Mouse (Mus musculus) stomach, postnatal 0 days (tissue): Measurements from ENCODE around the gene Abhd2. TPM values are rescaled to one million over a fixed set of nuclear protein-coding genes. Genes with fewer than 3 reads are reported as not detected.

Source experiments
- ATAC-seq: fragments of 200-750 bp; cut with Nextera tagmentation; 2 replicates; pipeline ENCODE4 v1.8.0; 2017; ENCODE audit not compliant: low FRiP score, low TSS enrichment
- DNase-seq: peaks from one replicate; pipeline ENCODE4 v3.0.0-alpha.2; 2016; ENCODE audit warnings: low spot score
- H3K27ac ChIP-seq: fragments of 300-500 bp; sonication (generic); replicated peaks from 2 replicates; pipeline ENCODE4 v1.5.1; 2014; ENCODE audit warnings: mild to moderate bottlenecking, control low read depth
- H3K27me3 ChIP-seq: fragments of 300-500 bp; sonication (generic); 2 replicates; pipeline ENCODE4 v1.6.1; 2014; ENCODE audit warnings: low read length; ENCODE audit not compliant: control insufficient read depth, insufficient read depth
- H3K36me3 ChIP-seq: fragments of 300-500 bp; sonication (generic); 2 replicates; pipeline ENCODE4 v1.6.1; 2014; ENCODE audit warnings: low read length, mixed read lengths; ENCODE audit not compliant: control insufficient read depth, insufficient read depth
- H3K4me1 ChIP-seq: fragments of 300-500 bp; sonication (generic); replicated peaks from 2 replicates; pipeline ENCODE4 v1.6.1; 2014; ENCODE audit warnings: antibody characterized with exemption; ENCODE audit not compliant: control insufficient read depth, insufficient read depth
- H3K4me2 ChIP-seq: fragments of 300-500 bp; sonication (generic); replicated peaks from 2 replicates; pipeline ENCODE4 v1.6.1; 2014; ENCODE audit warnings: low read depth, mild to moderate bottlenecking, control low read depth, moderate library complexity
- H3K4me3 ChIP-seq: fragments of 300-500 bp; sonication (generic); 2 replicates; pipeline ENCODE4 v1.5.1; 2014; ENCODE audit warnings: low read depth, low read length, control low read depth
- H3K9ac ChIP-seq: fragments of 300-500 bp; sonication (generic); 2 replicates; pipeline ENCODE4 v1.6.1; 2014; ENCODE audit warnings: mild to moderate bottlenecking, low read length, control low read depth, mixed read lengths
- H3K9me3 ChIP-seq: fragments of 300-500 bp; sonication (generic); 2 replicates; pipeline ENCODE4 v1.6.1; 2016; ENCODE audit warnings: low read length; ENCODE audit not compliant: control insufficient read depth
- CTCF ChIP-seq: IDR thresholded peaks from 2 replicates; pipeline ENCODE4 v1.5.1; 2016; ENCODE audit warnings: antibody characterized with exemption, low read depth, mild to moderate bottlenecking, moderate library complexity
- EP300 ChIP-seq: optimal IDR thresholded peaks from 2 replicates; pipeline ENCODE3; 2016; ENCODE audit warnings: antibody characterized with exemption
- WGBS: fragments of 180-500 bp; shearing (Covaris S2); extraction: QIAGEN DNeasy Blood & Tissue Kit; methylation state at CpG from one replicate; pipeline ENCODE4 v1.1.7; 2014; 5-methylcytosine and 5-hydroxymethylcytosine counted together
- polyA plus RNA-seq: library from polyadenylated mRNA; unstranded; fragments of >200 nt; fragmentation: Nextera tagmentation; extraction: Ambion mirVana; gene quantifications from 2 replicates; pipeline ENCODE4 v1.2.1, GENCODE M21; 2015

Abhd2 gene
- polyA plus RNA-seq, 1 experiment from 2014 or later = 27.5 TPM

- Histone ChIP-seq H3K27me3 (no peaks in the 10 kb centered on the region), H3K36me3 (no peaks in the 10 kb centered on the region), H3K9me3 (no peaks in the 10 kb centered on the region), H3K4me2 (no peak overlapping the region), H3K27ac (no peak overlapping the region), H3K4me3 (no peak overlapping the region), H3K4me1 (no peaks in the 10 kb centered on the region), H3K9ac (no peak overlapping the region)
- DNase-seq = no peak
- 97% methylated on average over 7 of the region's 7 CpGs for WGBS
- no peak for ATAC-seq
- TF ChIP-seq CTCF = no peak
- no peak for TF ChIP-seq EP300
These were observed 120.9 kb downstream of the Abhd2 start for GRCm38 (mm10) chr7:79393924-79394323.

GRCm38 (mm10) chr7:79394666-79395065 lies 121.7 kb downstream of the Abhd2 start:
- ATAC-seq (no peak), DNase-seq (no peak)
- Histone ChIP-seq H3K4me2 (no peak overlapping the region), H3K4me1 (no peaks in the 10 kb centered on the region), H3K4me3 (no peak overlapping the region), H3K9ac (no peak overlapping the region), H3K27ac (no peak overlapping the region), H3K36me3 (no peaks in the 10 kb centered on the region), H3K9me3 (no peaks in the 10 kb centered on the region), H3K27me3 (no peaks in the 10 kb centered on the region)
- TF ChIP-seq CTCF = no peak
- no peak for TF ChIP-seq EP300
- WGBS = 85% methylated on average over 7 of the region's 7 CpGs

- Histone ChIP-seq H3K9ac (no peak overlapping the region), H3K4me3 (no peak overlapping the region), H3K27me3 (no peaks in the 10 kb centered on the region), H3K9me3 (no peaks in the 10 kb centered on the region), H3K27ac (no peak overlapping the region), H3K36me3 (no peaks in the 10 kb centered on the region), H3K4me2 (no peak overlapping the region), H3K4me1 (no peaks in the 10 kb centered on the region)
- TF ChIP-seq CTCF (no peak), EP300 (no peak)
- DNase-seq (no peak), ATAC-seq (no peak)
- WGBS = 79% methylated on average over 7 of the region's 7 CpGs
These were observed 122.2 kb downstream of the Abhd2 start for GRCm38 (mm10) chr7:79395186-79395585.

GRCm38 (mm10) chr7:79397446-79397963 lies 124.5 kb downstream of the Abhd2 start:
- H3K9ac ChIP-seq = no peak overlapping the region
- H3K27ac ChIP-seq = no peak overlapping the region
- no peaks in the 10 kb centered on the region for H3K9me3 ChIP-seq
- no peak for DNase-seq
- TF ChIP-seq CTCF (no peak), EP300 (no peak)
- H3K36me3 ChIP-seq = no peaks in the 10 kb centered on the region
- H3K27me3 ChIP-seq = no peaks in the 10 kb centered on the region
- H3K4me1 ChIP-seq = no peaks in the 10 kb centered on the region
- H3K4me2 ChIP-seq = no peak overlapping the region
- no peak for ATAC-seq
- H3K4me3 ChIP-seq = no peak overlapping the region
- WGBS = 64% methylated on average over 10 of the region's 10 CpGs

GRCm38 (mm10) chr7:79398426-79398825 lies 125.4 kb downstream of the Abhd2 start:
- Histone ChIP-seq H3K4me3 (no peak overlapping the region), H3K27ac (no peak overlapping the region), H3K4me2 (no peak overlapping the region), H3K9ac (no peak overlapping the region), H3K27me3 (no peaks in the 10 kb centered on the region), H3K9me3 (no peaks in the 10 kb centered on the region), H3K4me1 (no peaks in the 10 kb centered on the region), H3K36me3 (no peaks in the 10 kb centered on the region)
- WGBS = 41% methylated on average over 8 of the region's 8 CpGs
- peak; percentile 69; the same call in 1 of the 2 replicates for ATAC-seq
- no peak for TF ChIP-seq EP300
- TF ChIP-seq CTCF = no peak
- no peak for DNase-seq

- Histone ChIP-seq H3K27ac (no peak overlapping the region), H3K9ac (no peak overlapping the region), H3K27me3 (no peaks in the 10 kb centered on the region), H3K4me2 (no peak overlapping the region), H3K4me1 (no peaks in the 10 kb centered on the region), H3K4me3 (no peak overlapping the region), H3K9me3 (no peaks in the 10 kb centered on the region), H3K36me3 (no peaks in the 10 kb centered on the region)
- 63% methylated on average over 12 of the region's 12 CpGs for WGBS
- TF ChIP-seq CTCF (no peak), EP300 (no peak)
- no peak for DNase-seq
- no peak for ATAC-seq
These were observed 126.0 kb downstream of the Abhd2 start for GRCm38 (mm10) chr7:79398971-79399370.
